Mouse (Mus musculus): ENCODE data around the gene Mgarp.
"Not testable (repeated sequence)": the region's sequence is repeated elsewhere in the genome, so short reads cannot be mapped to it uniquely, and the experiment has no call there.

Gene Mgarp

DNA sequence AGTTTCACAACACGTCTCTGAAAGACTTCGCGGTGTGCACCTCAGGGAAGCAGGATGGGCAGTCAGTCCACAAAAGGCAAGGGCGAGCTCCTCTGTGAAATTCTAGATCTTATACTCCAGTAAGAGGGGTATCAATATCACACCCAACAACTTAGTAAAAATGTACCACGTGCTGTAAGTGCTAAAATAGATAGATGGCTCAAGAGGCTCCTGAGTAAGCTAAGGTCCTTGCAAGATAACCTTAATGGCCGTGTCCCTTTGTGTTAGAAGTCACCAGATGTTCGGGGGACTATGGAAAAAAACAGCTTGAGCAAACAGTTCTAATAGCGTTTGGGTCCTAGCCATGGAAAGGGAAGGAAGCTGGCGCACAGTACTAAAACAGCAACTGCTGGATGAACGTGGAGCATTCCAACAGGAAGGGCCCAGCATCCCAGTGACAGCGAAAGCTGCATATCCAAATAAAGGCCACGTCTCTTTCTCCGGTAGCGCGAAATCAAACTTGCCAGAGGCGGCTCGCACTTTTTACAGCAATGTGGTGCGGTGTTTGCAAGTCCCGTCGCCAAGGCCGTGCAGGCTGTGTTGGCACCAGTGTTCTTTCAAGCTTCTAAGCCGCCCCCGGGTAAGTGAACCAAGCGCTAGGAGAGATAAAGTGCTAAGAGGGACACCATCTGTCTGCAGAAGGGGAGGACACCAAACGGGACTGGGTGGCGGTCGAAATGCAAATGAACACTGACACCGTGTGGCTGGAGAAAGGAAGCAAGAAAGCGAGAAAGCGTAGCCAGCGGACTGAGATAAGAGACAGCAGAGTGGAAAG is 31.6 kb downstream of the Mgarp start:
- peak; percentile 90 for DNase-seq

DNA sequence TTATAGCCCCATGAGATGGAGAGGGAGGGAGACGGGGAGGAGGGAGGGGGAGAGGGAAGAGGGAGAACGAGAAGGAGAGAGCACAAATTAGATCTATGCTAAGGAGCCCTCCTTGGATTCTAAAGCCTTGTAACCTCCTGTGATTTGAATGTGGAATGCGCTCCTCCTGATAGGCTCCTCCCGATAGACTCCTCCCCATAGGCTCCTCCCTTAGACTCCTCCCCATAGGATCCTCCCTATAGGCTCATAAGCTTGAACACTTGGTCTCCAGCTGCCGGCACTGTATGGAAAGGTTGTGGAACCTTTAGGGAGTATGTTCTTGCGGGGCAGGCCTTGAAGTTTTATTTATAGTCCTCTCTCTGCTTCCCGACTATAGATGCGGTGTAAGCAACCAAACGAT is 35.5 kb downstream of the Mgarp start:
- no peak for DNase-seq

DNA sequence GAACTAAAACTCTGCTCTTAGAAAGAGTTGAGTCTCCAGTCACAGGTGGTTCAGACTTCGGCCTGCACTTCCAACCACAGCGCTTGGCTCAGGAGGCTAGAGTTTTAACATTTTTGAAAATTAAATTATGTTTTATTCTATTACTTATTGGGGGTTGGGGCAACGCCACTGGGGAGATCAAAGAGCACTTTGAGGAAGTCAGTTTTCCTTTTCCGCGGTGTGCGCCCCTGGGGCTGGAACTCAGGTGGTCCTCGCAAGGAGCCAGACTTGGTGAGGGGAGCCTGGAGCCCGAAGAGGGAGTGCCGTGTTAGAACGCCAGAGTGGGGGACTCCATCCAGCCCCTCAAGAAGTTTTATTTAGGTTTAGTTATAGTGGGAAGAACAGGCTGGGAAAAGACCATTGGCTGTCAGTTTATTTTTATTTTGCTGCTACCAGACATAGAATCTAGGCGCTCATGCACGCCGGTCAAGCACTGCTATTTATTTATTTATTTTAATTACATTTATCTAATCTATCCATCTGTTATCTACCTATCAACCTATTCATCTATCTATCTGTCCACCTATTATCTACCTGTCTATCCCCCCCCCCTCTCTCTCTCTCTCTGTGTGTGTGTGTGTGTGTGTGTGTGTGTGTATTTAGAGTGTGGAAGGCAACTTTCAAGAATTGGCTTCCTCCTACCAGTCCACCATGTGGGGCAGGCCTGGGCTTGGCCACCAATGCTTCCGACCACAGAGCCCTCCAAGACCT is 36.8 kb downstream of the Mgarp start:
- DNase-seq: no peak

DNA sequence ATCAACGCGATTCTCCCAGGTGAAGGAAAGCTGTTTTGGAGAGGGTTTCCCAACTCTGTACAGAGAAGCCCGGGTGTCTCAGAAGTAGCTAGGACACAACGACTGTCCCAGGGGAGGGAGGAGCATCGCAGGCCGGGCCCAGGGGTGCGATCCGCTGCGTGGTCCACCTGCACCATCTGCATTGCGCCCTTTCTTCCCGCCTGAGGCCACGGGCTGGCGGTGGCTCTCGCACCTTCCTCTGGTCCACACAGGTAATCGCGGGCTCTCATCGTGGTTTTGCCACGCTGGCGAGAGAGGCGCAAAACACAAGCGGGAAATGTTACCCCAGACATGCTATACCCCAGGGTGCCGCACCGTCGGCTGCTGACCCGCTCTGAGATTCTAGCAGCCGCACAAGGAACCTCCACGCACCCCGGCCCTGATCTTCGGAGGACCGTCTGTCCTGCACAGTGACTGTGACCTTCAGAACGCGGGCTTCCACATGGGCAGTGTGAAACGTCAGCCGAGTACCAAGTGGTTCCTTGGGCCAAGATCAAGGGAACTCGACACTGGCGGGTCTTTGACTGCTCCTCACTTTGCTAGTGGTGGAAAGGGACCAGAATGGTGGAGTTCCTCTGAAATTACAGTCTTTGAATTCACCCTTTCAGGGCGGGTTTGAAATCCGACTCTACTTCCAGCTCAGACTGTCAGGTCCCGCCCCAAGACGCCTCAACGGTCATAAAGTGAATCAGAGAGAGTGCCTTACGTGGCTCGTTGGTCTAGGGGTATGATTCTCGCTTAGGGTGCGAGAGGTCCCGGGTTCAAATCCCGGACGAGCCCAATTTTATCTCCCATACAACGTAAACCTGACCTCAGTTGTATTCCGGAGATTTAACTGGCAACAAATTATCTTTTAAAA is 37.6 kb downstream of the Mgarp start:
- no peak for DNase-seq

DNA sequence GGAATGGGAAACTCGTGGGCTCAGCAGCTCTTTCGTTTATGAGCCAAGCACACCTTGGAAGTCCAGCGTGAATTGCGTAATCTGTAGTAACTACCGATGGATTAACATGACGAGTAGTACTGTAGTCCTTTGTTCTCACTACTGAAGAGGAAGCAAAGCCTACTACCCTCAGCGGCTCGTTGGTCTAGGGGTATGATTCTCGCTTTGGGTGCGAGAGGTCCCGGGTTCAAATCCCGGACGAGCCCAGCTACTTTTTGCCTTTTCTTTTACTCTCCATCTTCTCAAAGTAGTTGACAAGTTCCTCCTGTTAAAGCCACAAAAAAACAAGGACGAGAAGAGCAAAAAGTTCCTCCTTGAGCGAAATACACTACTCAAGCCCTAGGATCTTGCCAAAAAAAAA is 38.4 kb downstream of the Mgarp start:
- DNase-seq: peak; percentile 35

DNA sequence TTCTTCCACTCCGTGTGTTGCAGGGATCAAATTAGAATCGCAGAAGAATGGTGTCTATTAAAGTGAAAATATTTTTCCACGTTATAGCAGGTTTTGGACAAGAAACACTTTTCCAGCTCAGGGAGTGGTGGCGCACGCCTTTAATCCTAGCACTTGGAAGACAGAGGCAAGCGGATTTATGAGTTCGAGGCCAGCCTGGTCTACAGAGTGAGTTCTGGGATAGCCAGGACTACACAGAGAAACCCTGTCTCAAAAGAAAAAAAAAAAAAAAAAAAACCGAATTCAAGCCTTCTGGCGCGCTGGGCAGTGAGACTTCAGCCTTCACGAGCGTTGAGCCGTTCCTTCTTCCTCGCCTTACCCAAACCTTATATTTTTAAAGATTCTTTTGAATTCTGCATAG is 38.9 kb downstream of the Mgarp start:
- no peak for DNase-seq

DNA sequence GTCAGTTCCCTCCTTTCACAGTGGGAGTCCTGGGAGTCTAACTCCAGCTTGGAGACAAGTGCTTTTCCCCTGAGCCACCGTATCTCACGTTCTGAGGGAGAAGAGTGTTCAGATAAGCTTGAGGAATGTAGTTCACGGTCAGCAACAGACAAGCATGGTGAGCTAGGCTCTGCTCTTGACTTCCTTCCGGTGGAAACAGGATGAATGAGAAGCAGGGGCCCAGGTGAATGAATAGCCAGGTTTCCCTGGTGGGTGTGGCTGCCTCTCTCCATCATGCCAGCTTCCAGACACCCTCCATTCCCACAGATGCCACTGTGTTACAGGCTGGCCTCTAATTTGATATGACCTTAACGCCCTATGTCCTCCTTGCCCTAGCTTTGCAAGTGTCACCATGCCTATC is 39.5 kb downstream of the Mgarp start:
- no peak for DNase-seq

DNA sequence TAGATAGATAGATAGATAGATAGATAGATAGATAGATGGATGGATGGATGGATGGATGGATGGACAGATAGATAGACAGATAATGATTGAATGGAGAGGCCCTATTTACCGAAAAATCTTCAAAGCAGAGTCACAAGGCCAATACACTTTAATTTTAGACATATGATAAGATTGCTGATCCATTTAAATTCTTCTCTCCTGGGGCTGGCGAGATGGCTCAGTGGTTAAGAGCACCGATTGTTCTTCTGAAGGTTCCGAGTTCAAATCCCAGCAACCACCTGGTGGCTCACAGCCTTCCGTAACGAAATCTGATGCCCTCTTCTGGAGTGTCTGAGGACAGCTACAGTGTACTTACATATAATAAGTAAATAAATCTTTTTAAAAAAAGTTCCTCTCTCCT is 41.6 kb downstream of the Mgarp start:
- DNase-seq: not testable (repeated sequence)

DNA sequence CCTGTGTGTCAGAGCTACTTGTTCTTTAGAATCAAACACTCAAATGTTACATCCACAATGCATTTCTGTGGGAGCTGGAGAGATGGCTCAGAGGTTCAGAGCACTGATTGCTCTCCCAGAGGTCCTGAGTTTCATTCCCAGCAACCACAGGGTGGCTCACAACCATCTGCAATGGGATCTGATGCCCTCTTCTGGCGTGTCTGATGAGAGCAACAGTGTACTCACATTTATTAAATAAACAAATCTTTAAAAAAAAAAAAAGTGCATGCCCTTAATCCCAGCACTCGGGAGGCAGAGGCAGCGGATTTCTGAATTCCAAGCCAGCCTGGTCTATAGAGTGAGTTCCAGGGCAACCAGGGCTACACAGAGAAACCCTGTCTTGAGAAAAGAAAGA is 42.5 kb downstream of the Mgarp start:
- DNase-seq: no peak

DNA sequence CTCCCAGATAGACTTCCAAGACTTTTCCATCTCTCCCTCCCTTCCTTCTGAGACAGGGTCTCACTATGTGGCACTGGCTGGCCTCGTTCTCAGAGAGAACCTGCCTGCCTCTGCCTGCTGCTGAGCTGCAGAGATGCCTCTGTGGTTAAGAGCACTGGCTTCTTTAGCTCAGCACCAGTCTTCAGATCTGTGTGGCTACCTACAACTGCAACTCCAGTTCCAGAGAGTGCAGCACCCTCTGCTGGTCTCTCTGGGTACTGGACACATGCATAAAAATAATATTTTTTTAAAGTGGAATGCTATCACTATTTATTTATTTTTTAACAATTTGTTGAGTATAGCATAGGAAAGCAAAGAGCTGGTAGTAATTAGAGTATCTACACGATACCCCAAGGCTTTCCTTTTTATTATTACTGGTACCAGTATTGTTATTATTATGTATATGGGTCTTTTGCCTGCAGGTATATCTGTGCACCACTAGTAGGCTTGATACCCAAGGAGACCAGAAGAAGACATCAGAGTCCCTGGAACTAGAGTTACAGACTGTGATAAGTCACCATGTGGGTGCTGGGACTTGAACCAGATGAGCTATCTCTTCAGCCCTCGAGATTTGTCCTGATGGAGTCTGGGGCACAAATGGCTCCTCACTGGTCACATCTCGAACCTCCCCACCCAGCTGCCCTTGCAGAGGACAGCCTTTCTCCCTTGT is 43.1 kb downstream of the Mgarp start:
- no peak for DNase-seq

DNA sequence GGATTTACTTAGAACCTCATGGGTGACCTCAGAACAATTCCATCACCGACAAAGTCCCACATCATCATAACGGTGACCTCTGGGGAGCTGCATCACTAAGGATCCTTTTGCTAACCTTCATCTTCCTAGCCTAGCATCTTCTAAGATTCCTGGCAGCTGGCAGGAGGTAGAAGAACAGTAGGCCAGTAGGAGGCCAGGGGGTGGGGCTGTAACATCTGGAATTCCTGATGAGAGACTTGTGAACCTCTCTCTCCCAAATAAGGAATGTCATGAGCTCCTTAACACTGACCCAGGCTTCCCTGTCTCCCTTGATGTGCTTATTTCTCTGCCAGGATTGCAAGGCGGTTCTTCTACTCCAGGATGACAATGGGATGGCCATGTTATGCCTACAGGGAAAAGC is 45.7 kb downstream of the Mgarp start:
- no peak for DNase-seq

DNA sequence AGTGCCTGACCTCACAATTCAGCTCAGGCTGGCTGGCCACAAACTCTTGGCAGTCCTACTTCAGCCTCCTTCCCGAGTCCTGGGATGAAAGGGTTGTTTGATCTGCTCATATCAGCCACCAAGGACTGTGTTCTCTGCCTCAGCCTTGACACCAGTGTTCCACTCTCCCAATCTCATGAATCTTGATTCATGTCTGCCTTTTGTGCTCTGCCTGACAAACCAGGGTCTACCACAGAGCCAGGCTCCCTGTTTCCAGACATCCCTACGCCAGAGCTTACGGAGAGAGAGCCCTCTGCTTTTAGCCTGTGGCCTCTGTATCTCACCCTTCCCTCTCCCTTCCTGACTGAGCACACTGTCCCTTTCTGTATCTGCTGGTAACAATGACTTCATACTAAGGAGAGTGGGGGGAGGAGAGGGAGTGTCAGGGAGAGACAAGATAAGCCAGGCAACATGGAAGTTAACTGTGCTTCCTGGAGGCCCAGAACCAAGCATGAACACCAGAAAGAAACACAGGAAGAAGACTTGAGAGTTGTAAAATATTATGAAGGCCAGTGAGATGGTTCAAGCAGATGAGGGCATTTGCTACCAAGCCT is 47.8 kb downstream of the Mgarp start:
- no peak for DNase-seq

DNA sequence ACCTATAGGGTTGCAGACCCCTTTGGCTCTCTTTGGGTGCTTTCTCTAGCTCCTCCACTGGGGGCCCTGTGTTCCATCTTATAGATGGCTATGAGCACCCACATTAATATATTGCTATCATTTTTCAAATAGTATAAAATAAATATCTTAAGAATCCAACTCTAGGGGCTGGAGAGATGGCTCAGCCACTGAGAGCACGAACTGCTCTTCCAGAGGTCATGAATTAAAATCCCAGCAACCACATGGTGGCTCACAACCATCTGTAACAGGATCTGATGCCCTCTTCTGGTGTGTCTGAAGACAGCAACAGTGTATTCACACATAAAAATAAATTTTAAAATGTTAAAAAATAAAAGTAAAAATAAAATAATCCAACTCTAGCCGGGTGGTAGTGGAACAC is 51.5 kb downstream of the Mgarp start:
- not testable (repeated sequence) for DNase-seq

DNA sequence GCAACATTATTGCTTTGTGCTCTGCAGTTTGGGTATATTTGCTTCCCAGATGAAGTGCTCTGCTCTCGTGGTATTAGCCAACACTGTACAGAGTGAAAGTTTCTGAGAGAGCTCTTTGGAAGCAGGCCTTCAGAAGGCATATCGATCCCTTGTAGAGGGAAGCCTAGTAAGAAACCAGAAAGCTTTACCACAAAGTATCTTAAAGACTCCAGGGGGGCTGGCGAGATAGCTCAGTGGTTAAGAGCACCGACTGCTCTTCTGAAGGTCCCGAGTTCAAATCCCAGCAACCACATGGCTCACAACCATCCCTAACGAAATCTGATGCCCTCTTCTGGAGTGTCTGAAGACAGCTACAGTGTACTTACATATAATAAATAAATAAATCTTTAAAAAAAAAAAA is 52.4 kb downstream of the Mgarp start:
- DNase-seq: peak; percentile 44

DNA sequence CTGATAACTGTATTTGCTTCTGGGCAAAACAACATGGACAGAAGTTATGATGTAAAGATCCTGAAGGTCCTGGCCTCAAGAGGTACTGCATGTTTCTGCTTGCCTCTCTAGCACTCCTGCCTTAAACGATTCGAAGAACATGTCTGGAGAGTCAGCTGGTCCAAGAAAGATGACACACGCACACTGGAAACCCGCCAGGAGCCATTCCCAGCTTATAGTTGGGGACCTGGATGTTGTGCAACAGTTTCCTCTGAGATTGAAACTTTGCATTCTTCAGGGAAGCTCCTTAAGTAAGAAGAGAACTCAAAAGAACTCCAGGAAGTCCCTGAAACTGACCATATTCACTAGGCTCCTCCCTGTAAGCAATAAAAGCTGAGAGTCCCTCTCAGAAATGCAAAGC is 53.3 kb downstream of the Mgarp start:
- DNase-seq: no peak

DNA sequence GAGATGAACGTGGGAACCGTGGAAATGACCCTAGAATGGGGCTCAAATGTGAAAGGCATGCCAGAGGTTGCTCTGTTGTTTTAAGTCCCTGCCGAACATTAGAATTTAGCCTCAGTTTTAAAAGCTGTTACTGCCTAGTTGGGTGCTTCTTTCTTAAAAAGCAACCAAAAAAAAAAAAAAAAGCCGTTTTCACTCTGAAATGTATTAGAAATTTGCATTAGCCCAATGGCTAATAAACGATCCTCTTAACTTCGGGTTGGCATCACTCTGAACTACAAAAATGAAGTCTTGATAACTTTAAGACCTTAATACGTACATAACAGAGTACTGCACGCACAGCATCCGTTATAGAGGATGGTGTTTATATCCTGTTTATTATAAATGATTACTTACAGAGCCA is 54.4 kb downstream of the Mgarp start:
- DNase-seq: no peak

DNA sequence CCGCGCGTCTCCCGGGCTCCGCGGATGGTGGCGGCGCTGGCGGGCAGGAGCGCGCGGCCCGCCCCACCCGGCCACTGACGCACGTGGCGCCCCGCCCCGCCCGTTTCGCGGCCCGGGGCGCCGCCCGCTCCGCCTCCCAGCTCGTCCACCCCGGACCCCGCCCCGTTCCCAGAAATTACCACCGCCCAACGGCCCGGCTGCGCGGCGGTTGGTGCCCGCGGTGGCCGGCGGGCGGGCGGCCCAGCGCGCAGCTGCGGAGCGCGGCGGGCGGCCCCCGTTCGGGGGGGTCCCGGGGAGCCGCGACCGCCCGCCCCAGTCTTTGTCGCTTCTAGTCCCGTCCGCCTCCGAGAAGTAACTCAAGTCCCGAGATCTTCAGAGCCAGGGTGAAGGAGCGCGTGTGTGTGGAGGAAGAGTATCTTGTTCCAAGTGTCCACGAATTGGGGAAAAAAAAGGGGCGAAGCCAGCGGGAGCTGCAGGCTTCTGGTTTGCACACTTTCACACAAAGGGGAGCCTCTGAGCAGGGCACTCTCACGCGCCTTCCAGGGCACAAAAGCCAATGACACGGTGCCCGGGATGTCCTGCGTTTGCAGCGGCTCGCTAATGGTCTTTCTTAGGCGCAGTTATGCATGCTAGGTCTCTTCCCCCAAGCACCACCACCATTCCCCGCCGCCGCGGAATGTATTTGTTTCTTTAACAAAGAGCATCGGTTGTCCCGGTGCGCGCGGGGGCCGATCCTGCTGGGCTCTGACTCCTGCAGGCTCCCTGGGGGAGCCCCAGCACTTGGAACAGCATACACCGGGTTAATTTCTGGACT is 55.1 kb downstream of the Mgarp start:
- DNase-seq: peak; percentile 87

DNA sequence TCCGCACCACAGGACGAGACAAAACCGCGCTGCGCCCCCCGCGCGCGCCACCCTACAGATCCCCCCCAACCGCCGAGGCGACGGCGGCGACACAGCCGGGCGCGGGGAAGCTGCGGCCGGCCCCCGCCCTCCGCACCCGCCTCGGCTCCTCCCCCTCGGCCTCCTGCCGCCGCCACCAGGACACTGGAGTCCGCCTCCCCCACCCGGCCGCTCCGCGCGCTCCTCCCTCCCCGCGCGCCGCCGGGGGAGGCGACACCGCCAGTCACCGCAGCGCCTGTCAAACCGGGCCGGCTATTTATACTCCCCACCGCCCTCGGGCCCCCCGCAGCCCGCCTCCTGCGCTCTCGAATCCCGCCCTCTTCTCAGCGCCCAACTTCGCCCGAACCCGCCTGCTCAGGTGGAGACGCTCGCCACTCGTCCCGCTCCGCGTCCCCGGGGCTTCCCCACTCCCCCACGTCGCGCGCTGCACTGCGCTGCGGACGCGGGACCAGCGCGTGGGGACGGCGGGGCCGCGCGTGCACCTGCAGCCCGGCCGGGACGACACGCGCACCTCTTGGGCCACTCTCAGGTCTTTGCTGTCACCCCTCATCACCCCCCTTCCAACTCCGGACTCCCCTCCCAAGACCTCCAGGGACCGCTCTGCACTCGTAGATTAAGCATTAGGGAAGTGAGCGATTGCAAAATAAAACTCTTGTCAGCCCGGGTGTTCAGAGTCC is 55.8 kb downstream of the Mgarp start, which contains the start of gene Elf2:
Gene Elf2, minus strand, starts transcription at position 112 of the 716 bp plus-strand sequence.
- DNase-seq: peak; percentile 91

DNA sequence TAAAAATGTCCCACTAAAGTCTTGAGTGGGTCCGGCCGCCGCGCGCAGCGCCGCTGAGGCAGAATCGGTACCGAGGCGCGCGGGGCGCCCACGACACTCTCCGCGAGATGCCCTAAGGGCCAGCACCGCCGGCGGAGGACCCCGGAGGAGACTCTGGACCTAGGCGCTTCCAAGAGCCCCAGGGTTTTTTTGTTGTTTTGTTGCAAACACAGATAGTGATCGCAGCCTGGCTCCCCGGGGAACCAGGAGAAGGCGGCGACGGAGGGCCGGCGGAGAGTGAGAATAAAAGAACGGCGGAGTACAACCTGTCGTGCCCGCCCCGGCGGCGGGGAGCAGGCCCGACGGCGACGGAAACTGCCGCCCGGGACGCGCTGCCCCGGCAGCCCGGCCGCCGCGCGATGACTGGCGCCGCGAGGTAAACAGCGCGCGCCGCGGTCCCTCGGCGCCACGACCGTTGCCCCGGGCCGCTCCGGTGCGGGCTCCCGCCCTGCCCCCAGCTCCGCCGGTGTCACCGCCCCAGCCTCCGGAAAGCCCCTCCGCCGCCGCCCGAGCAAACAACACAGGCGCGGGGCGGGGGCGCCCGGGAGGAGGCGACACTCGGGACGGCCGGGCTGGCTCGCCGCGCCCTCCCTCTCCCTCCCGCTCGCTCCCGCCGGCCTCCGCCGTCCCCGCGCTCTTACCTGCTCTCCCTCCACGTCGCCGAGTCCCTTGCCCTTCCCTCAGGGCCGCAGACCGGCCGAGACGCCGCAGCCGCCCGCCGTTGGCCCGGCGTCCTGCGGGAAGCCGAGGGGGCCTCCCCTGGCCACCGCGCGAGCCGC is 56.6 kb downstream of the Mgarp start:
- DNase-seq: peak; percentile 61

DNA sequence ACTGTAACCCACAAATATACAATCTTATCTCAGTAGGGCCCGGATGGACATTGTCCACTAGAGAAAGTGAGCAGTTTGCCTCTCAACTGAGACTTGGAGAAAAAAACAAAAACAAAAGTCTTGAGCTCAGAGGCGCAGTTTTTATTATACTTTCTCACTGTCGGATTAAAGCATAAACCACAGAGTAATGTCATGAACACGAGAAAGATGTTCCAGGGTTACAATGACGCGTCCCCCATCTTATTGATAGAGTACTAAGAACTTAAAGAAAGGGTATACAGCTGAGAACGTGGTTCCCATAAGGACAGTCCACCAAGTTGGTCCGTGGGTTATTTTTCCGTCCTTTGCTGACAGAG is 57.2 kb downstream of the Mgarp start:
- DNase-seq: no peak
